Mouse (Mus musculus) midbrain, postnatal 0 days (tissue): ENCODE measurements around the gene Nxf1. TPM values are rescaled to one million over a fixed set of nuclear protein-coding genes. Genes with fewer than 3 reads are reported as not detected.

Experiments used
- ATAC-seq: fragments of 200-750 bp; cut with Nextera tagmentation; 2 replicates; pipeline ENCODE4 v1.8.0; 2017; ENCODE audit warnings: moderate number of reproducible peaks, mild to moderate bottlenecking, moderate TSS enrichment, moderate library complexity; ENCODE audit not compliant: low FRiP score
- DNase-seq: peaks from one replicate; pipeline ENCODE4 v3.0.0-alpha.2; 2015; ENCODE audit warnings: low spot score
- H3K27ac ChIP-seq: fragments of 300-500 bp; sonication (generic); 2 replicates; pipeline ENCODE4 v1.5.1; 2014; ENCODE audit warnings: low read depth, mild to moderate bottlenecking, low read length, mixed read lengths
- H3K27me3 ChIP-seq: fragments of 300-500 bp; sonication (generic); 2 replicates; pipeline ENCODE4 v1.6.1; 2014; ENCODE audit warnings: low read length, control low read depth, mixed read lengths; ENCODE audit not compliant: insufficient read depth
- H3K36me3 ChIP-seq: fragments of 300-500 bp; sonication (generic); 2 replicates; pipeline ENCODE4 v1.6.1; 2014; ENCODE audit warnings: low read length, control low read depth, mixed read lengths; ENCODE audit not compliant: insufficient read depth
- H3K4me1 ChIP-seq: fragments of 300-500 bp; sonication (generic); 2 replicates; pipeline ENCODE4 v1.6.1; 2014; ENCODE audit warnings: mild to moderate bottlenecking, control low read depth, antibody characterized with exemption, low read length, mixed read lengths; ENCODE audit not compliant: insufficient read depth
- H3K4me2 ChIP-seq: fragments of 300-500 bp; sonication (generic); 2 replicates; pipeline ENCODE4 v1.6.1; 2014; ENCODE audit warnings: low read depth, mild to moderate bottlenecking, low read length, mixed read lengths; ENCODE audit not compliant: poor library complexity, severe bottlenecking
- H3K4me3 ChIP-seq: fragments of 300-500 bp; sonication (generic); 2 replicates; pipeline ENCODE4 v1.5.1; 2014; ENCODE audit warnings: low read depth, mild to moderate bottlenecking, low read length, moderate library complexity
- H3K9ac ChIP-seq: fragments of 300-500 bp; sonication (generic); replicated peaks from 2 replicates; pipeline ENCODE4 v1.6.1; 2014; ENCODE audit warnings: mild to moderate bottlenecking, low read length, moderate library complexity, mixed read lengths; ENCODE audit not compliant: poor library complexity, severe bottlenecking
- H3K9me3 ChIP-seq: fragments of 300-500 bp; sonication (generic); 2 replicates; pipeline ENCODE4 v1.6.1; 2016; ENCODE audit warnings: low read length, control low read depth
- CTCF ChIP-seq: IDR thresholded peaks from 2 replicates; pipeline ENCODE4 v1.5.1; 2016; ENCODE audit warnings: antibody characterized with exemption, mild to moderate bottlenecking
- WGBS: fragments of 180-500 bp; shearing (Covaris S2); extraction: QIAGEN DNeasy Blood & Tissue Kit; methylation state at CpG from one replicate; pipeline ENCODE4 v1.1.7; 2014; 5-methylcytosine and 5-hydroxymethylcytosine counted together
- microRNA-seq: library from miRNA; unstranded; fragments of <30 nt; microRNA quantifications from one replicate; pipeline ENCODE4, GENCODE M21; 2016; ENCODE audit warnings: borderline number of aligned reads
- polyA plus RNA-seq: library from polyadenylated mRNA; unstranded; fragments of >200 nt; fragmentation: Nextera tagmentation; extraction: Ambion mirVana; gene quantifications from 2 replicates; pipeline ENCODE4 v1.2.1, GENCODE M21; 2015
- total RNA-seq: library from RNA; depleted of rRNA; stranded (reverse); fragments of >200 nt; gene quantifications from 2 replicates; pipeline ENCODE4 v1.2.3, GENCODE M21; 2014; rRNA removed

Nxf1 gene
- total and polyA plus RNA-seq, 2 experiments from 2014 or later = 67.4 to 92.8 TPM

GRCm38 (mm10) chr19:8815812-8816211 is 58.9 kb downstream of the Nxf1 start:
- peak; percentile 50 for DNase-seq
- 68% methylated on average over 11 of the region's 11 CpGs for whole genome bisulfite sequencing
- no peak for ATAC-seq

GRCm38 (mm10) chr19:8817001-8817400 is 60.1 kb downstream of the Nxf1 start:
- no peak for ATAC-seq
- Histone ChIP-seq H3K4me2 (peak overlapping the region; percentile 5; the same call in 1 of the 2 replicates), H3K9me3 (no peaks in the 10 kb centered on the region), H3K27ac (no peak overlapping the region), H3K36me3 (peaks cover 6% of the 10 kb centered on the region), H3K4me3 (peak overlapping the region; percentile 12; the same call in 1 of the 2 replicates), H3K27me3 (no peaks in the 10 kb centered on the region), H3K4me1 (peaks cover 14% of the 10 kb centered on the region), H3K9ac (0 out of 2 replicates have a peak overlapping the region, but pooled peaks have one; percentile 24)
- WGBS = 34% methylated on average over 3 of the region's 3 CpGs
- DNase-seq = no peak
- TF ChIP-seq CTCF = no peak

More at GRCm38 (mm10) chr19:8815812-8816211, 58.9 kb downstream of the Nxf1 start:
- Histone ChIP-seq H3K4me1 (peaks cover 10% of the 10 kb centered on the region), H3K4me2 (no peak overlapping the region; the same call in 1 of the 2 replicates), H3K9me3 (no peaks in the 10 kb centered on the region), H3K9ac (0 out of 2 replicates have a peak overlapping the region, but pooled peaks have one; percentile 13), H3K27ac (no peak overlapping the region), H3K36me3 (peaks cover 11% of the 10 kb centered on the region), H3K27me3 (no peaks in the 10 kb centered on the region), H3K4me3 (no peak overlapping the region)
- TF ChIP-seq CTCF = peak; percentile 61

GRCm38 (mm10) chr19:8818301-8818798 is 61.5 kb downstream of the Nxf1 start:
- TF ChIP-seq CTCF = no peak

GRCm38 (mm10) chr19:8818801-8819595 is 62.1 kb downstream of the Nxf1 start, which contains the start of gene Ttc9c:
Ttc9c (minus strand) TSS chr19:8819333.
- under 1% methylated on average over 33 of the region's 33 CpGs for WGBS
- Histone ChIP-seq H3K9me3 (no peaks in the 10 kb centered on the region), H3K27ac (peak within 1 kb of the TSS; percentile 98), H3K4me3 (peak within 1 kb of the TSS; percentile 97), H3K4me2 (peak within 1 kb of the TSS; percentile 89), H3K27me3 (no peaks in the 10 kb centered on the region), H3K36me3 (peaks cover 13% of the 10 kb centered on the region), H3K4me1 (peaks cover 21% of the 10 kb centered on the region), H3K9ac (peak within 1 kb of the TSS; percentile 98)
- no peak for TF ChIP-seq CTCF
- ATAC-seq = peak; percentile 93
- DNase-seq = peak; percentile 99

More at GRCm38 (mm10) chr19:8818301-8818798, 61.5 kb downstream of the Nxf1 start:
- Histone ChIP-seq H3K9me3 (no peaks in the 10 kb centered on the region), H3K9ac (peak overlapping the region; percentile 58), H3K4me1 (peaks cover 21% of the 10 kb centered on the region), H3K4me2 (peak overlapping the region; percentile 84), H3K4me3 (peak overlapping the region; percentile 97), H3K27ac (peak overlapping the region; percentile 77), H3K36me3 (peaks cover 7% of the 10 kb centered on the region), H3K27me3 (no peaks in the 10 kb centered on the region)
- no peak for DNase-seq
- ATAC-seq = no peak
- WGBS = 24% methylated on average over 14 of the region's 14 CpGs

DNA sequence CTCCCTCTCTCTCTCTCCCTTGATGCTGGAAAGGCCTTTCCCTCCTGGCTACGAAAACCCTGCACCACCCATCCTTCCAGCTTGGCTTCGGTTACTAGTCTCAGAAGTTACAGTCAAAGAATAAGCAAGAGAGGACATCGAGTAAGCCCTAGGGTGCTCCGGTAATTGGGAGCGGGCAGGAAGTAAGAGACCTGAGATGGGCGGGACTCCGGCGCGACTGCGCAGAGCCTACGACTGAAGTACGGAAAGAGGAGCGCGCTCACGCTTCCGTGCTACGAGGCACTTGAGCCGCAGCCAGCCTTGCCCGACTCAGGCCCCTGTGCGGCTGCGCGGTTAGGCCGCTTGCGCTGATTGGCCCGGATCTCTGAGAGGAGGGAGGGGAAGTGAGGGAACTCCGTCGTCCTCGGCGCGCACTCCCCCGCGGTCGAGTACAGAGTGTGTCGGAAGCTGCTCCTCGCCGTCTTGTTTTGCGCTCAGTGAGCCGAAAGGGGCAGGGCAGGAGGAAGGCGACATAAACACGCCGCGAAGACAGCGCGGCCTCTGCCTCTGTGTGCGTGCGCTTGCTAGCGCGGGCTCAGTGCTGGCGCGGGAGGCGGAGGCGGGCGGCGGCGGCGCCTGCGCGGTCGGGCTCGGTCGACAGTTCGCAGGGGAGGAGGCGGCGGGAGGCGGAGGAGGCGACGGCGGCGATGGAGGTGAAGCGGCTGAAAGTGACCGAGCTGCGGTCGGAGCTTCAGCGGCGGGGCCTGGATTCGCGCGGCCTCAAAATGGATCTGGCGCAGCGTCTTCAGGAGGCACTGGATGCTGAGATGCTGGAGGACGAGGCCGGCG is 62.9 kb downstream of the Nxf1 start, which contains the start of gene Hnrnpul2:
Gene Hnrnpul2, plus strand, starts transcription at position 415 of the 828 bp plus-strand sequence.
- H3K9ac ChIP-seq = peak within 1 kb of the TSS; percentile 98
- H3K9me3 ChIP-seq = no peaks in the 10 kb centered on the region
- peaks cover 21% of the 10 kb centered on the region for H3K4me1 ChIP-seq
- TF ChIP-seq CTCF = 0 out of 2 replicates have a peak, but pooled peaks have one; percentile 6
- ATAC-seq = peak; percentile 96
- DNase-seq = peak; percentile 100
- peak within 1 kb of the TSS; percentile 97 for H3K4me3 ChIP-seq
- H3K27me3 ChIP-seq = no peaks in the 10 kb centered on the region
- H3K4me2 ChIP-seq = peak within 1 kb of the TSS; percentile 89
- H3K27ac ChIP-seq = peak within 1 kb of the TSS; percentile 98
- peaks cover 15% of the 10 kb centered on the region for H3K36me3 ChIP-seq
- WGBS = under 1% methylated on average over 79 of the region's 83 CpGs

Small RNAs within 50 kb of the gene (microRNA-seq; reads per million reads assigned to microRNA genes)
- not detected for gene Mir6992

Other genes with a start within 250 kb of the Nxf1 start
Only the 30 nearest of the 33 such genes appear.
- 12.9 and 14.7 TPM in 2 replicates for gene Slc22a8, start 165.8 kb upstream of the Nxf1 start, total RNA-seq
- 20.3 and 20.9 TPM in 2 replicates for gene Slc22a8, start 165.8 kb upstream of the Nxf1 start, polyA plus RNA-seq
- 17.2 and 18.3 TPM in 2 replicates for gene Slc22a6, start 139.0 kb upstream of the Nxf1 start, total RNA-seq
- 13.1 and 14.7 TPM in 2 replicates for gene Slc22a6, start 139.0 kb upstream of the Nxf1 start, polyA plus RNA-seq
- 1.3 and 1.9 TPM in 2 replicates for gene Chrm1, start 93.3 kb upstream of the Nxf1 start, total RNA-seq
- 1.0 and 1.1 TPM in 2 replicates for gene Chrm1, start 93.3 kb upstream of the Nxf1 start, polyA plus RNA-seq
- 111 and 133 TPM in 2 replicates for gene Slc3a2, start 33.7 kb upstream of the Nxf1 start, total RNA-seq
- gene Slc3a2, start 33.7 kb upstream of the Nxf1 start, polyA plus RNA-seq = 212 and 223 TPM in 2 replicates
- 50.9 and 65.7 TPM in 2 replicates for gene Wdr74, start 21.2 kb upstream of the Nxf1 start, total RNA-seq
- 85.9 and 88.2 TPM in 2 replicates for gene Wdr74, start 21.2 kb upstream of the Nxf1 start, polyA plus RNA-seq
- gene 1700092M07Rik, start 16.4 kb upstream of the Nxf1 start, total RNA-seq = not detected in 2 replicates
- gene 1700092M07Rik, start 16.4 kb upstream of the Nxf1 start, polyA plus RNA-seq = 0.64 TPM in 1 of 2 replicates, not detected in the other
- gene Stx5a, start 15.7 kb upstream of the Nxf1 start, total RNA-seq = 112 and 147 TPM in 2 replicates
- 104 and 106 TPM in 2 replicates for gene Stx5a, start 15.7 kb upstream of the Nxf1 start, polyA plus RNA-seq
- 210 and 320 TPM in 2 replicates for gene Tmem223, start 13.9 kb downstream of the Nxf1 start, total RNA-seq
- gene Tmem223, start 13.9 kb downstream of the Nxf1 start, polyA plus RNA-seq = 202 and 230 TPM in 2 replicates
- gene Tmem179b, start 17.4 kb downstream of the Nxf1 start, total RNA-seq = 20.4 and 27.3 TPM in 2 replicates
- gene Tmem179b, start 17.4 kb downstream of the Nxf1 start, polyA plus RNA-seq = 19.1 and 21.1 TPM in 2 replicates
- 32.5 and 38.7 TPM in 2 replicates for gene Taf6l, start 29.3 kb downstream of the Nxf1 start, total RNA-seq
- 25.2 and 26.4 TPM in 2 replicates for gene Taf6l, start 29.3 kb downstream of the Nxf1 start, polyA plus RNA-seq
- 67.2 and 67.5 TPM in 2 replicates for gene Polr2g, start 41.5 kb downstream of the Nxf1 start, total RNA-seq
- 163 and 171 TPM in 2 replicates for gene Polr2g, start 41.5 kb downstream of the Nxf1 start, polyA plus RNA-seq
- 6.0 and 6.2 TPM in 2 replicates for gene Zbtb3, start 45.5 kb downstream of the Nxf1 start, total RNA-seq
- 3.2 and 4.5 TPM in 2 replicates for gene Zbtb3, start 45.5 kb downstream of the Nxf1 start, polyA plus RNA-seq
- 63.0 and 63.8 TPM in 2 replicates for gene Ttc9c, start 62.3 kb downstream of the Nxf1 start, total RNA-seq
- 38.8 and 45.3 TPM in 2 replicates for gene Ttc9c, start 62.3 kb downstream of the Nxf1 start, polyA plus RNA-seq
- gene Hnrnpul2, start 62.9 kb downstream of the Nxf1 start, total RNA-seq = 25.9 and 36.2 TPM in 2 replicates
- gene Hnrnpul2, start 62.9 kb downstream of the Nxf1 start, polyA plus RNA-seq = 4.6 and 5.5 TPM in 2 replicates
- 5.6 and 12.7 TPM in 2 replicates for gene AC129217.1, start 72.7 kb downstream of the Nxf1 start, total RNA-seq
- gene AC129217.1, start 72.7 kb downstream of the Nxf1 start, polyA plus RNA-seq = not detected in 2 replicates
- 112 and 121 TPM in 2 replicates for gene Bscl2, start 80.4 kb downstream of the Nxf1 start, total RNA-seq
- 101 and 108 TPM in 2 replicates for gene Bscl2, start 80.4 kb downstream of the Nxf1 start, polyA plus RNA-seq
- gene Gng3, start 82.1 kb downstream of the Nxf1 start, total RNA-seq = 103 and 119 TPM in 2 replicates
- gene Gng3, start 82.1 kb downstream of the Nxf1 start, polyA plus RNA-seq = 746 and 809 TPM in 2 replicates
- gene Lrrn4cl, start 93.7 kb downstream of the Nxf1 start, total RNA-seq = 2.7 and 3.5 TPM in 2 replicates
- gene Lrrn4cl, start 93.7 kb downstream of the Nxf1 start, polyA plus RNA-seq = 2.0 and 2.1 TPM in 2 replicates
- gene Ubxn1, start 114.4 kb downstream of the Nxf1 start, total RNA-seq = 73.5 and 73.8 TPM in 2 replicates
- 142 and 143 TPM in 2 replicates for gene Ubxn1, start 114.4 kb downstream of the Nxf1 start, polyA plus RNA-seq
- gene Uqcc3, start 123.8 kb downstream of the Nxf1 start, total RNA-seq = 22.6 and 26.5 TPM in 2 replicates
- 64.2 and 65.0 TPM in 2 replicates for gene Uqcc3, start 123.8 kb downstream of the Nxf1 start, polyA plus RNA-seq
- 4.2 and 6.6 TPM in 2 replicates for gene Lbhd1, start 126.7 kb downstream of the Nxf1 start, total RNA-seq
- 17.7 and 20.6 TPM in 2 replicates for gene Lbhd1, start 126.7 kb downstream of the Nxf1 start, polyA plus RNA-seq
- not detected in 2 replicates for gene Gm49403, start 126.9 kb downstream of the Nxf1 start, total RNA-seq
- gene Gm49403, start 126.9 kb downstream of the Nxf1 start, polyA plus RNA-seq = not detected in 2 replicates
- 17.8 and 23.7 TPM in 2 replicates for gene 1810009A15Rik, start 131.8 kb downstream of the Nxf1 start, total RNA-seq
- 29.2 and 32.9 TPM in 2 replicates for gene 1810009A15Rik, start 131.8 kb downstream of the Nxf1 start, polyA plus RNA-seq
- gene Gm49416, start 131.9 kb downstream of the Nxf1 start, total RNA-seq = 3.8 TPM in 1 of 2 replicates, not detected in the other
- not detected in 2 replicates for gene Gm49416, start 131.9 kb downstream of the Nxf1 start, polyA plus RNA-seq
- gene Ints5, start 135.9 kb downstream of the Nxf1 start, total RNA-seq = 30.3 and 37.8 TPM in 2 replicates
- 20.2 and 21.8 TPM in 2 replicates for gene Ints5, start 135.9 kb downstream of the Nxf1 start, polyA plus RNA-seq
- gene Ganab, start 141.0 kb downstream of the Nxf1 start, total RNA-seq = 86.9 and 88.5 TPM in 2 replicates
- gene Ganab, start 141.0 kb downstream of the Nxf1 start, polyA plus RNA-seq = 49.4 and 49.8 TPM in 2 replicates
- gene B3gat3, start 163.3 kb downstream of the Nxf1 start, total RNA-seq = 111 TPM in 2 replicates
- 95.5 and 99.7 TPM in 2 replicates for gene B3gat3, start 163.3 kb downstream of the Nxf1 start, polyA plus RNA-seq
- 3.0 and 6.3 TPM in 2 replicates for gene Rom1, start 172.3 kb downstream of the Nxf1 start, total RNA-seq
- 2.7 and 3.5 TPM in 2 replicates for gene Rom1, start 172.3 kb downstream of the Nxf1 start, polyA plus RNA-seq
- gene Eml3, start 172.5 kb downstream of the Nxf1 start, total RNA-seq = 6.3 and 9.3 TPM in 2 replicates
- 8.7 and 9.0 TPM in 2 replicates for gene Eml3, start 172.5 kb downstream of the Nxf1 start, polyA plus RNA-seq
- gene Mta2, start 184.8 kb downstream of the Nxf1 start, total RNA-seq = 64.3 and 65.6 TPM in 2 replicates
- 73.6 and 77.9 TPM in 2 replicates for gene Mta2, start 184.8 kb downstream of the Nxf1 start, polyA plus RNA-seq